Mouse (Mus musculus): ENCODE results near the gene Abhd16a.

The Abhd16a gene

GRCm38 (mm10) chr17:35147922-35148639 is 59.0 kb downstream of the Abhd16a start:
- no peak for DNase-seq (ENCODE audit: low spot score)

- no peak for DNase-seq (ENCODE audit: low spot score)
Observed at GRCm38 (mm10) chr17:35152121-35152520, 63.1 kb downstream of the Abhd16a start.
